ENCODE assay signal across 20 mouse cellular contexts in genomic region chr1:119443591-119444350, GRCm38 (mm10). TPM values are rescaled to one million over a fixed set of nuclear protein-coding genes. Genes with fewer than 3 reads are reported as not detected.
A peak's percentile ranks its signal among the peaks of the same experiment; 100 is the strongest.
DNase-seq lines count a peak whose midpoint lies in the region; ATAC-seq and TF ChIP-seq lines count a peak whose summit lies in the region.
"Had no signal": no experiment of that assay in that cellular context is flagged by ENCODE, and none has a peak within 500 bp of the region (broad histone marks: within the 10 kb centered on the region; RNA-seq: fewer than 3 reads in every experiment).

No protein-coding gene starts in this region.

- no peak overlapping the region for H3K27ac ChIP-seq in intestine, postnatal 0 days (ENCODE audit: low read depth, low read length)
- H3K27ac ChIP-seq in intestine, embryonic 16.5 days (ENCODE audit: low read length): no peak overlapping the region
- H3K27ac ChIP-seq in midbrain, embryonic 15.5 days: no peak overlapping the region
- H3K27ac ChIP-seq: embryonic facial prominence, embryonic 15.5 days; hindbrain, embryonic 14.5 days; limb, embryonic 15.5 days; neural tube, embryonic 12.5 days had no signal

- no peaks in the 10 kb centered on the region for H3K27me3 ChIP-seq in intestine, postnatal 0 days (replicated peaks; ENCODE audit: control insufficient read depth, insufficient read depth, low read length)
- H3K27me3 ChIP-seq in intestine, embryonic 16.5 days (replicated peaks; ENCODE audit: control insufficient read depth, insufficient read depth, low read length): no peaks in the 10 kb centered on the region
- no peaks in the 10 kb centered on the region for H3K27me3 ChIP-seq in midbrain, embryonic 15.5 days (replicated peaks)
- H3K27me3 ChIP-seq: embryonic facial prominence, embryonic 15.5 days; limb, embryonic 15.5 days; neural tube, embryonic 12.5 days had no signal

- 83% methylated on average over 21 of the region's 21 CpGs for WGBS in intestine, postnatal 0 days
- 83% methylated on average over 21 of the region's 21 CpGs for WGBS in intestine, embryonic 16.5 days
- WGBS in lung, adult 2 months: 85% methylated on average over 21 of the region's 21 CpGs
- 85% methylated on average over 21 of the region's 21 CpGs for WGBS in midbrain, embryonic 15.5 days

- no peak overlapping the region for H3K9ac ChIP-seq in intestine, postnatal 0 days (ENCODE audit: low read depth, low read length)
- H3K9ac ChIP-seq in intestine, embryonic 16.5 days (ENCODE audit: low read depth, low read length): no peak overlapping the region
- H3K9ac ChIP-seq in midbrain, embryonic 15.5 days: no peak overlapping the region
- H3K9ac ChIP-seq: embryonic facial prominence, embryonic 15.5 days; hindbrain, embryonic 14.5 days; limb, embryonic 15.5 days; neural tube, embryonic 12.5 days had no signal

- TF ChIP-seq CTCF in intestine, postnatal 0 days (IDR thresholded peaks at IDR 0.05; ENCODE audit: low read depth): peak; percentile 24
- peak; percentile 7; the same call in 1 of the 2 replicates for TF ChIP-seq CTCF in lung, adult 2 months (IDR thresholded peaks at IDR 0.05; ENCODE audit: insufficient read depth, low read length)

- H3K4me1 ChIP-seq in intestine, postnatal 0 days (replicated peaks; ENCODE audit: control insufficient read depth, insufficient read depth, low read length): no peaks in the 10 kb centered on the region
- H3K4me1 ChIP-seq in intestine, embryonic 16.5 days (ENCODE audit: control insufficient read depth, insufficient read depth, low read length): no peaks in the 10 kb centered on the region
- H3K4me1 ChIP-seq in lung, adult 2 months (ENCODE audit: control insufficient read depth, insufficient read depth, low read length): no peaks in the 10 kb centered on the region
- H3K4me1 ChIP-seq in midbrain, embryonic 15.5 days: no peaks in the 10 kb centered on the region
- H3K4me1 ChIP-seq: embryonic facial prominence, embryonic 15.5 days; limb, embryonic 15.5 days; neural tube, embryonic 12.5 days had no signal

- no peak overlapping the region for H3K4me2 ChIP-seq in intestine, postnatal 0 days (replicated peaks; ENCODE audit: low read depth)
- no peak overlapping the region for H3K4me2 ChIP-seq in intestine, embryonic 16.5 days (ENCODE audit: low read depth, low read length)
- H3K4me2 ChIP-seq in midbrain, embryonic 15.5 days: no peak overlapping the region
- H3K4me2 ChIP-seq: embryonic facial prominence, embryonic 15.5 days; hindbrain, embryonic 14.5 days; limb, embryonic 15.5 days; neural tube, embryonic 12.5 days had no signal

- no peaks in the 10 kb centered on the region for H3K36me3 ChIP-seq in intestine, postnatal 0 days (ENCODE audit: control insufficient read depth, insufficient read depth)
- H3K36me3 ChIP-seq in intestine, embryonic 16.5 days (ENCODE audit: control insufficient read depth, insufficient read depth, low read length): no peaks in the 10 kb centered on the region
- no peaks in the 10 kb centered on the region for H3K36me3 ChIP-seq in midbrain, embryonic 15.5 days (replicated peaks)
- H3K36me3 ChIP-seq: embryonic facial prominence, embryonic 15.5 days; limb, embryonic 15.5 days; neural tube, embryonic 12.5 days had no signal

- no peaks in the 10 kb centered on the region for H3K9me3 ChIP-seq in intestine, postnatal 0 days (ENCODE audit: control insufficient read depth)
- H3K9me3 ChIP-seq in intestine, embryonic 16.5 days (ENCODE audit: control insufficient read depth, low read length): no peaks in the 10 kb centered on the region
- H3K9me3 ChIP-seq in midbrain, embryonic 15.5 days: no peaks in the 10 kb centered on the region
- H3K9me3 ChIP-seq: embryonic facial prominence, embryonic 15.5 days; limb, embryonic 15.5 days; neural tube, embryonic 12.5 days had no signal

- no peak for DNase-seq in lung, adult 2 months
- DNase-seq in lung, postnatal 4 days: no peak
- DNase-seq in NIH3T3 (ENCODE audit: low read depth): peak; percentile 11
- DNase-seq in ovary, adult 18-20 months (ENCODE audit: low spot score): no peak
- DNase-seq: B cell, adult 2 months; cerebellum, adult 9-10 months; embryo, embryonic 11 days; gastrocnemius, postnatal 10 days; heart, postnatal 10 days; kidney, adult 11 months; lung, postnatal 14 days; right cerebral cortex, postnatal 14 days; thymus, postnatal 36 days had no signal

- no peak overlapping the region for H3K4me3 ChIP-seq in intestine, postnatal 0 days (ENCODE audit: low read depth, low read length)
- H3K4me3 ChIP-seq in intestine, embryonic 16.5 days (ENCODE audit: low read length): no peak overlapping the region
- H3K4me3 ChIP-seq in lung, adult 2 months (replicated peaks; ENCODE audit: extremely low read depth, low read depth, low read length): no peak overlapping the region
- no peak overlapping the region for H3K4me3 ChIP-seq in midbrain, embryonic 15.5 days
- H3K4me3 ChIP-seq: embryonic facial prominence, embryonic 15.5 days; limb, embryonic 15.5 days; neural tube, embryonic 12.5 days had no signal

- no peak for TF ChIP-seq POLR2A in lung, adult 2 months (IDR thresholded peaks at IDR 0.05; ENCODE audit: borderline replicate concordance, extremely low read depth, low read depth, low read length)

- no peak for ATAC-seq in intestine, postnatal 0 days
- no peak for ATAC-seq in intestine, embryonic 16.5 days
- no peak for ATAC-seq in midbrain, embryonic 15.5 days (replicated peaks)

RNA-seq across cellular contexts. Expression of gene Inhbb, which starts 21.7 kb away (rescaled TPM):
- 0.20 and 0.42 TPM in 2 replicates for polyA plus RNA-seq in intestine, postnatal 0 days (2015; fragmentation: Nextera tagmentation; extraction: Ambion mirVana)
- 0.16 and 0.18 TPM in 2 replicates for polyA plus RNA-seq in intestine, embryonic 16.5 days (2015; fragmentation: Nextera tagmentation; extraction: Ambion mirVana)
- 6.8 and 11.0 TPM in 2 replicates for polyA plus RNA-seq in lung, adult 2 months (2012; rRNA removed)
- polyA plus RNA-seq in midbrain, embryonic 15.5 days (2015; fragmentation: Nextera tagmentation; extraction: Ambion mirVana): 2.4 and 2.5 TPM in 2 replicates
